Mouse (Mus musculus) gastrocnemius, adult 8-10 months (tissue): ENCODE data around the gene Emc10. TPM values are rescaled to one million over a fixed set of nuclear protein-coding genes. Genes with fewer than 3 reads are reported as not detected.

ENCODE experiments used
- DNase-seq, 2 experiments: peaks; one replicate each; pipeline ENCODE4 v3.0.0; 2022; ENCODE audit warnings: low spot score in 2 of 2
- total RNA-seq, 4 experiments: library from RNA; stranded (reverse); gene quantifications; 2 replicates each; pipeline ENCODE4 v1.2.4; 2022

Gene Emc10
- total RNA-seq, 4 experiments from 2014 or later = 48.6 to 53.7 (median 51.8) TPM

DNA sequence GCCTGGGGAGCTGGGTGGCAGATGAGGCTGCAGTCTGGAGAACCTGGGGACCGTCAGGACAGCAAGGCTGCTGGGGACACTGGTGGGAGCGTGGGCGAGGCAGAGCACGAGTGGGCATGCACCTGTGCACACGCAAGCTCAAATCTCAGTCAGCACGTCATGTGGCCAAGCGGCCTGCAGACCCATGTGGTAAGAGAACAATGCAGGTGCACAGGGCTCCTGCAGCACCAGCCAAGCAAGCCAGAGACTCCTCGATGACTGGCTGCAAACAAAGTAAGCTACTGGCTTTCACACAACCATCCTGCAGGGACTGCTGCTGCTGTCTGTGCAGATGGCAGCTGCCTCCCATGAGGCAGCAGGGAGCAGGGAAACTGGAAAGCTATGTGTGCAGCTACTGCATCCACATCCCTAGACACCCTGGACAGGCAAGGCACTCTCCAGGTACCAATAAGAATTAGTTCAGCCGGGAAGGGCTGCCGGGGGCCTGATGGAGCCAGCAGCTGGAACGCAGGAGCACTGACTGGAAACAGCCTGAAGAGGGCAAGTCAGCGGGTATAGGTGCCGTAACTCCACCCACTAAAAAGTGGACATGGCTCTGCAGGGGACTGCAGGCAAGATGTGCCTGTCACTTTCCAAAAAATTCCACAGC is 9.3 kb downstream of the Emc10 start:
- DNase-seq = peak in 1 of 2 experiments; percentile 2

DNA sequence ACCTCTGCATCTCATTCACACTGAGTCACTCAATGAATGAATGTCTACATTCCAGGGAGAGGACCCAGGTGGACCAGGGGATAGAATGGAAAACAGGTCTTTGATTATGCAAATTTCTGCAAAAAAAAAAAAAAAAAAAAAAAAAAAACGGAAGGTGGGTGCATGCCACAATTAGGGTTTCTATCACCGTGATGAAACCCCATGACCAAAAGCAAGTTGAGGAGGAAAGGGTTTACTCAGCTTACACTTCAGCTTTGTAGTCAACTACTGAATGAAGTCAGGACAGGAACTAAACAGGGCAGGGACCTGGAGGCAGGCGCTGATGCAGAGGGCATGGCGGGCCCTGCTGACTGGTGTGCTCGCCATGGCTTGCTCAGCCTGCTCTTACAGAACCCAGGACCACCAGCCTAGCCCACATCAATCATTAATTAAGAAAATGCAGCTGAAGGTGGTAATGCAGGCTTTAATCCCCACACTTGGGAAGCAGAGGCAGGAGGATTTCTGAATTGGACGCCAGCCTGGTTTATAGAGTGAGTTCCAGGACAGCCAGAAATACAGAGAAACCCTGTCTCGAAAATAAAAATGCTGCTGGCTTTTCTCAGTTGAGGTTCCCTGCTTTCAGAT is 10.6 kb downstream of the Emc10 start:
- no peak for DNase-seq

DNA sequence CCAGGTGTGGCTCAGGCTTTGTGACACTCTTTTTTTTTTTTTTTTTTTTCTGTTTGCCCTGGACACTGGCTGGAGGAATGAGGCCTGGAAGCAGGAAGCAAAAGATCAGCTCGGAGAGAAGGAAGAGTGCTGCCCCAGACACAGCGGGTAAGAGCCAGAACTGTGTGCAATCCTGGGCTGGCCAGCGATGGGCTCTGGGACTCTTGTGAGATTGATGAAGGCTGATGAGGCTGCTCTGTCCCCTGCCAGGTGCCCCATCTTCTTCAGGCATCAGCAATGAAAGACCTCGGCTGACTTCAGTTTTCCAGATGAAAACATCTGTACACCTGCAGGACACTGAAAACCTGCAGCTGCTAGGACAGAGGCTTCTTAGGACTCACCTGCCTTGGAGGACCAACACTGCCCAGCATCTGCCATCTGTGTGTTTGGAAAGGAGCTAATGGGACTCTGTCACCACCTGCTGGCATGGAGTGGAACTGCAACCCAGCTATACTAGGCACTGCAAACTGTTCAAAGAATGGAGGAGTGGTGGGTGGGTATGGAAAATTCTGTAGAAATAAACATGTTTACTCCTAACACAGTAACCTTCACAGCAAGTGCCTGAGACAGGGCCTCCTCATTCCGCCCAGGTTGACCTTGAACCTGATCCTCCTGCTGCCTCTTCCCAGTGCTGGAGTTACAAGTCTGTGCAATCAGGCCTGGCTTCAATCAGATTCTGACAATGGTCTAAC is 11.3 kb downstream of the Emc10 start:
- DNase-seq = peak in 1 of 2 experiments; percentile 42

DNA sequence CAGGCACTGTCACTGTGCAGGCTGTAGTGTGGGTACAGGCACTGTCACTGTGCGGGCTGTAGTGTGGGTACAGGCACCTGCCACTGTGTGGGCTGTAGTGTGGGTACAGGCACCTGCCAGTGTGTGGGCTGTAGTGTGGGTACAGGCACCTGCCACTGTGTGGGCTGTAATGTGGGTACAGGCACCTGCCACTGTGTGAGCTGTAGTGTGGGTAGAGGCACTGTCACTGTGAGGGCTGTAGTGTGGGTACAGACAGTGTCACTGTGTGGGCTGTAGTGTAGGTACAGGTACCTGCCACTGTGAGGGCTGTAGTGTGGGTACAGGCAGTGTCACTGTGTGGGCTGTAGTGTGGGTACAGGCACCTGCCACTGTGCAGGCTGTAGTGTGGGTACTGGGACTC is 12.2 kb downstream of the Emc10 start:
- DNase-seq = no peak

DNA sequence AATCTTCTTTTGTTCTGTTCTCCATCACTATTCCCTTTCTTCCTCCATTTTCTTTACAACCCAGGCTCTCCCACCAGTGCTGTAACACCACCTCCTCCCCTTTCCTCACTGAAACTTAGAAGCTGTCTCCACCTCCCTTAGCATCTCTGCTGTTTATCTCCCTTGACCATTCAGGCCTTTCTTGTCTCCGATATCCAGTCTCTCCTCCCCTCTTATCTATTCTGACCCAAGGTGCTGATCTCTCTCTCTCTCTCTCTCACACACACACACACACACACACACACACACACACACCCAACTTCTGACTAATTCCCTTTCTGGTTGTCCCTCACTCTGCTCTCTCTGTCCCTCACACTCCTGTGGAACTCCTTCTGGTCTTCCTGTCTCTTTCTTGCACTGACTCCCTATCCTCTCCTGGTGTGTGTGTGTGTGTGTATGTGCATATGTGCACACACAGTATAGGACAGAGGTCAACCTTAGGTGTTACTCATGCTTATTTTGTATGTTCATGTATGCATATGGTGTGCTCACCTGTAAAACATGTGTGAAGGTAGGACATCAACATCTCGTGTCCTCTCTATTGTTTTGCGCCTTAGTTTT is 13.4 kb downstream of the Emc10 start:
- DNase-seq = no peak

DNA sequence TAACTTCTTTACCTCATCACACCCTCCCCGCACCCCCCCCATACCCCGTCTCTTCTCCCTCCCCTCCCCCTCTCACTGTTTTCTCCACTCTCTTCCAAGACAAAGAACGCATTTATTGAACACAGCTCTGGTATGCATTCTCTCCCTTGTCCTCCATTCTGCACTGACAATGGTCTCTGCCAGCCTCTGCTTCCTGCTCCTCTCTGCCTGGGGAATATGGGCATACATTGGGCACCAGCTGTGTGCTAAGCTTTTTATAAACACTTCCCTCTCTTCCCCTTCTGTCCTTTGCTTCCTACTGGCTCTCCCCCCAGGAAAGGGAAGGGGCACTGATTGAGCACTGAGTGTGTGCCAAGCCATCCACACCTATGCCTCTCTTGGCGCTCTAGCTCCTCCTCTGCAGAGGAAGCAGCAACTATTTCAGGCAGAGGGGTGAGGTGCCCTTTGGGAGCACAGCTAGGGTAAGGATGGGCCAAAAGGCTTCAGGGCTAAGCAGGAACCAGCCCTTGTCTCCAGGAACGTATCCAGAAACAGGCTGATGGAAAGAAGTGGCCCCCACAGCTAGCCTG is 21.2 kb downstream of the Emc10 start:
- no peak for DNase-seq

DNA sequence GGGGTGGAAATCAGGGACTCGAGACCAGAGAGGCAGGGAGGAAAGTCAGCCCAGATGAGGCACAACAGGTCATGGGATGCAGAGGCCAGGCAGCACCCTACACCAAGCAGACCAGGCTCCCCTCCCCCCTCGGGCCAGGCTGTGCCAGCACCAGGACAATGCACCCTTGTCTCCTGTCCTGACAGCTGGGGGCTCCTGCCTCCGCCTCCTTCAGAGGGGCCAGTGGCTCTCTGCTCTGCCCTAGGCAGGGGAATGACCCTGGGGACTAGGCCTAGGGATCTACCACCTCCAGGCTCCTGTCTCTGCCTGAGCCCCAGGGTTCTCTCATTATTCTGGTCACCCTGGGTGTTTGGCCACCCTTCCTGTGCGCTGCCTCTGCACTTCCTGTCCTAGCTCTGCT is 21.9 kb downstream of the Emc10 start:
- DNase-seq = peak; percentile 63 to 72

DNA sequence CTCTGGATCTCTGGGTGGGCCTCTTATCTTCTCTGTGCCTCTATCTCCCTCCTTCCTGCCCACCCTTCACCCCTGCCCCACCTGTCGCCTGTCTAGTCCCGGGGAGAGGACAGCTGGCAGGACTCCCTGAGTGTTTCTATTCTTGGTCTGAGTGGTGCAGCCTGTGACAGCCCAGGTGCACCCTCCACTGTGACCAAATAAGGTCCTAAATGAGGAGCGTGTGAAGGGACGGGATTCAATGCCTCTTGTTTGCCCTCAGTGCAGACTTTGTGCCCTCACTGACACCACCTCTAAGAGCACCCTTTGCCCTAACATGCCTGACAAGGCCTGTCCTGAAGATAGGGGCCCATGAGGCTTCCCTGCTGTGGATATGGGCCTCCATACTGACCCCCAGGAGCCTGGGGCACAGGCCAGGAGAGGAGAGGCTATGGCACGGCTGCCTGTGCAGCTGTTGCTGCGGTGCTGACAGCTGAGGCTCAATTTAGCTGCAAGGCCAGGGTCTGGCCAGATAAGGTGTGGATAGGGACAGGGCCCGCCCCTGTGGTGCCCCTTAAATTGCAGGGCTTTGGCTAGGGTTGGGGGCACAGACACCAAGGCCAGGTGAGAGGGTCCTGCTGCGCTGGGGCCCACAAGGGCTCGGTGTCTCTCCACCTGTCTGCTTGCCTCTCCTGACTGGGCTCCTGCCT is 23.2 kb downstream of the Emc10 start:
- DNase-seq = peak; percentile 73 to 83

DNA sequence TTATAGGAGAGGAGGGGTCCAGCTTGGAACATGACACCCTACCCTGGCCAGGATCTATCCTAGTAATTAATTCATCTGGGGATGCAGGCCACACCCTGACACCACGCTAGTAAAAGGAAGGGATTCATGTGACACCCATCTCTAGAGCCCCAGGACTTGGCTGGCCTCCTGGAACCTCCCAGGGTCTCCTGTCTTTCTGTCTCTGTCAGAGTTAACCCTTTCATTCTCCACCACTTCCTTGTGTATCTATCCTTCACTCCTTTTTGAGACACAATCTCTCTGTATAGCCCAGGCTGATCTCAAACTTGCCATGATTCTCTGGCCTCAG is 23.8 kb downstream of the Emc10 start:
- no peak for DNase-seq

DNA sequence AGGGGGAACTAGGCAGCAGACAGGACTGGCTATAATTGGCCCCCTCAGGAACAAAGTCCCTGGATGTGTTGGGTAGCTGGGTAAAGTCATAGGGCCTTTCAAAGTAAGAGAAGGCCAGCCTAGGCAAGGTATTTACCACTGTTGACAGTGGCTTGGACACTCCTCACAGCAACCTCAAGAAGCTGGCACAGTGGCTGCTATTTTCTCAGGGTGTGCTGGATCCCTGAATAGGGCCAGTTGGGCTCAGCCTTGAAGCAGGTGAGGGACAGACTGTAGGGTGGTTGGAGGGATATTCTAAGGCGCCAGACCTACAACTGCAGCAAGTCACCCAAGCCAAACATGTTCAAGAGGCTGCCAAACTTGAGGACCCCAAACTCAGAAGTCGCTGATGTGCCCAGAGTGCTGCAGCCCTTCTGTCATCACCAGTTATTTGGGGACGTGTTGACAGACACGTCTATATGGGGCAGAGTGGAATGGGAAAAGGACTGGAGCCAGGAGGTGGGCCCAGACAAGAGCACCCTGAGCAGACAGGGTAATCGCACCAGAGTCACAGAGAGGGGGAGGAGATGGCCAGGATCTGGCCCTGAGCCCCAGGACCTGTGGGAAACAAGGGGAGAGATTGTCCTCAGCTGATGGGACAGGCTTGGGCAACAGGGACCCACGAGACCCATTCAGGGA is 24.3 kb downstream of the Emc10 start:
- DNase-seq = peak; percentile 40 to 68

DNA sequence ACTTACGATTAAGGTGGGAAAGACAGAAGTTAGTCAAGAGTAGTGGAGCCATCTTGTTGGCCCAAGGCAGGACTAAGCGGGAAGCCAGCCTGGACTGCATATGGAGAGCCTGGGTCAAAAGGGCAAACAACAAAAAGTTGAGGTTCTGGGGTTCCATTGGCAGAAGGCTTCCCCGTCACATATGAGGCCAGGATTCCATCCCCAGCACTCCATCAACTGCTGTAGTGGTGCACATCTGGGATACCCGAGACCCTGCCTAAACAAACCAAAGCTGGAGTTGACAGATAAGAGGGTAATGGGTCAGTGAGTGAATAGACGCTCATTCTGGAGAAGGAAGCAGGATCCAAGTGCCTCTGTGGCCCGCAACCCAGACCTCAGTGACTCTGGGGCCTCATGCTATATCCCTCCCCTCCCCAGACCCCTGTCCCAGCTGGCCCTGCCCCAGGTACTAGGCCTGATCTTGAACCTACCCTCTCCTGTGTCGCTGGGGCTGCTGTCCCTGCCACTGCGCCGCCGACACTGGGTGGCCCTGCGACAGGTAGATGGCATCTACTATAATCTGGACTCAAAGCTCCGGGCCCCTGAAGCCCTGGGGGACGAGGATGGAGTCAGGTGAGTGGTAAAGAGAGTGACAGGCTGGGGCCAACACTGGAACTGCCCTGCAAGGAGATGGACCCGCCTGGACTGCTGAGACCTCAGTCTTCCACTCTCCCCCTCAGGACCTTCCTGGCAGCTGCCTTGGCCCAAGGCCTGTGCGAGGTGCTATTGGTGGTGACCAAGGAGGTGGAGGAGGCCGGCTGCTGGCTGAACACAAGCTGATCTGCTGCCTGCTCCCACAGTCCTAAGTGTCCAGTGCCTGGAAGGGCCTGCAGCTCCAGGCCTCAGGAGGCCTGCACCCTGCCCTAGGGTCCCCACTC is 25.4 kb downstream of the Emc10 start:
- DNase-seq = no peak

DNA sequence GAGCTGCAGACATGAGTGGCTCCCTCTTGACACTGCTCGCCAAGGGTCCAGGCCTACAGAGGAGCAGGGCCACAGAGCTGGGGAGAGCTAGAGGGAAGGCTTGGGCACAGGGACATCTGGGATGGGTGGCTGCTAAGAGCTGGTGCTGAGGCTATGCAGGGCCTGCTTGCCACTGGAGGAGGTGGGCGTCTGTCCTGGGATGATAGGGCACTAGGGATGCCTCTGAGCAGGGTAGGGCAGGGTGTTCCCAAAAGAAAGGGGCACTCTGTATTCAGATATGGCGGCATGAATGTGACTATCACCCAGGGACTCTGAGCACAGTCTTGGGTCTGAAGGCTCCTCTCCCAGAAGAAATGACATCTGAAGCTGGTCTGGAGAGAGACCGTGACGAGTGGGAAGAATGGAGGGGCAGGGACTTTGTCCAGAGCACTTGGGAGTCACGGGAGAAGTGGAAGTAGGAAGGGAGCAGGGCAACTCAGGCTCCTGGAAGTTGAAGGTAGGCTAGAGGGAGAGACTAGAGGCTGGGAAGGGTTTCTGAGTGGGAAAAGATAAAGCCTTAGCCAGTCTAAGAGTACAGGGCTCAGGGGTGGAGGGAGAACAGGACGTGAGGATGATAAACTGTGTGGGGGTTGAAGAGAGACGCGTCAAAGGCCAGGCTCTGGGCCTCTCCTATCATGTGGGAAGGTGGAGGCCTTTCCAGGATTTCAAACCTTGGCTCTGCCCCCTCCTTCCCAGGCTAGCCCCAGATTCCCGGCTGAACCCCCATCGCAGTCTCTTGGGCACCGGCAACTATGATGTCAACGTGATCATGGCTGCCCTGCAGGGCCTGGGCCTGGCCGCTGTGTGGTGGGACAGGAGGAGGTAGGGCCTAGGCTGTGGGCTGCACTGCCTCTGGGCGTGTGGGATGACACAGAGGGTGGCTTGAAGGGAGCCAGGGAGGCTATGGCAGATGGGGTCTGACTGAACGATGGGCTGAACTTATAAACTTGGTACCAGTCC is 26.4 kb downstream of the Emc10 start:
- DNase-seq = no peak

DNA sequence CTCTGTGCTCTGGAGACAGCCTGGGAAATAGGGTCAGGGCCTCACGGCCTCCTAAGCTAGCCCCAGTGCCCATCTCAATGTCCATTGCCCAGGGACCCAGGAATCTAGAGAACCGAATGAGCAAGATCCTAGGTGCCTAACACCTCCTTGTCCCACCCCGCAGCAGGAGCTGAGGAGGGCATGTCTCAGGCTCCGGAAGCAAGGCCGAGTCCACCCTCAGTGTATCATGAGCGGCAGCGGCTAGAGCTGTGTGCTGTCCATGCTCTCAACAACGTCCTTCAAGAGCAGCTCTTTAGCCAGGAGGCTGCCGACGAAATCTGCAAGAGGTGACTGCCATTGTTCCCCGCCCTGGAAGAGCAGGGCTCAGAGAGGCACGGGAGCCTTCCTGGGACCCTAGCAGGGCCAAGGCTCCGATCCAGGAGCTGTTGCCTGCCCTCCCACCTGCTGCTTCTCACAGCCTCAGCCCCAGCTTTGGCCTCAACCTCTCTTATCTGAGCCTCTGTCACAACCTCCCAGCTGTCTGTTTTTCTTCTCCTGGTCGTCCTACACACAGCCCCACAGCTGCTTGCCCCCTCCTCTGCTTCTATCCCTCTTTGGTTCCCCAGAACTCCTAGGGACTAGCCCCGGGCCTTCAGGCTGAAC is 27.6 kb downstream of the Emc10 start:
- no peak for DNase-seq

DNA sequence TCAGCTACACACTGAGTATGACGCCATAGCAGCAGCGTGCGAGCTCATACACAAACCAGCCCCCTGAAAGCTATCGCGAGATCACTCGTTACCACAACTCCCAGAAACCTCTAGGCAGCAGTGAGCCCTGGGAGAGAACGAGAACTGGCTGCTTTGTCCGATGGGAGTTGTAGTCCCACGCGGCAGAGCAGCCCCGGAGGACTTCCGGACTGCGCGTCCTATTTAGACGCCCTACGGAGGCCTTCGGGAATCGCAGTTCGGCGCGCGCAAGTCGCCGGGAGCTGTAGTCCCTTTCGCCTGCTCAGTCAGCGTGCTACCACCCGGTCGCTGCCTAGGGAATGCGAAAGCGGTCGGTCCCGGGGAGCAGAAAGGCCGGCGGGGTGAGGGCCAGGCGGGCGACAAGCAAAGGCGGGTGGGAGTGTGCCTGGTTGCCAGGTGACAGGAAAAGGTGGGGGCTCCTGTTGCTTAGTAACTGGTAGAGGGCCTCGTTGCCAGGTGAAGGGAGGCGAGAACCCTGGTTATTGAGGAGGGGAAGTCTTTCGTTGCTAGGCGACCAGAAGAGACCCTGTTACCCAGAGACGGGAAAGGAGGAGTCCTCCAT is 28.4 kb downstream of the Emc10 start, which contains the start of gene Josd2:
Josd2 (plus strand) TSS at position 170 of the 601 bp plus-strand sequence.
- DNase-seq = peak; percentile 90 to 95

DNA sequence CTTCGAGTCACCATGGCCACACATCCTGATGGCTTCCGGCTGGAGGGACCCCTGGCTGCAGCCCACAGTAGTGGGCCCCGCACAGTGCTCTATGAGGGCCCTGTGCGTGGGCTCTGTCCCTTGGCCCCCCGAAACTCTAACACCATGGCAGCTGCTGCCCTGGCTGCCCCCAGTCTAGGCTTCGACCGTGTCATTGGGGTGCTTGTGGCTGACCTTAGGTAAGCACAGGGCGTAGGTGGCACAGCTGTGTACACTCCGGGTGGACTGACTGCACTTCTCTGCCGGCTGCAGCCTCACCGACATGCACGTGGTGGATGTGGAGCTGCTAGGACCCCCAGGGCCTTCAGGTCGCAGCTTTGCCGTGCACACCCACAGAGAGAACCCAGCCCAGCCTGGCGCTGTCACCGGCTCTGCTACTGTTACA is 29.4 kb downstream of the Emc10 start:
- DNase-seq = no peak

DNA sequence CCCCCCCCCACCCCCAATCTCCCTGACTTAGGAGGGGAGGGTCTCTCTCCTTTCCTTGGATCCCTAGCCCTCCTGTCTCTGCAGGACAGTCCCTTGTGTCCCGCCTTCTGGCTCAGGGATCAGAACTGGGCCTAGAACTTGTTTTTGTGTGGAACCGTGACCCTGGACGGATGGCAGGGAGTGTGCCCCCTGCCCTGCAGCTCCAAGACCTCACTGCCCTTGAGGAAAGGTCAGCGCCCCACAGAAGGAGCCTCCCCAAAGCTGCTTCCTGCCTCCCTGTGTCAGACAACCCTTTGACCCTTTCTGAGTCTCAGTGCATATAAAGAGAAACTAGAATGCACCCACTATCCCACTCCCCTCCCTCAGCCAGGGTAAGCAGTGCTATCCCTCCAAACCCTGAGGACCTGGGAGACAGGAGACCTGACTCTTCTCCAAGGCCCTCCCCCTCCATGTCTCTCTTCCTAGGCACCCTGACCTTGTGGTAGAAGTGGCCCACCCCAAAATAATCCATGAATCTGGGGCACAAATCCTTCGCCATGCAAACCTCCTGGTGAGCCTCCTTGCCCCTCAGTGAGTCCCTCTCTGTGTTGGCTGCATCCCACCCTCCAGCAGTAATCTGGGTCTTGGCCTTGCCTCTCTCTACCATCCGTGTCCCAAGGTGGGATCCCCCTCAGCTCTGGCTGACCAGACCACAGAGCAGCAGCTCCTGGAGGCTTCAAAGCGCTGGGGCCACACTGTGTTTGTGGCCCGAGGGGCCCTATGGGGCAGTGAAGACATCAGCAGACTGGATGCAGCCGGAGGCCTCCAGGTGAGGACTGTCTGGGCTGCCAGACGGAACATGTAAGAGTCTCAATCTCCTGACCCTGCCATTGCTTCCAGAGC is 30.1 kb downstream of the Emc10 start:
- DNase-seq = no peak
